Mouse (Mus musculus) heart, postnatal 14 days (tissue): ENCODE measurements around the gene Stard3. TPM values are rescaled to one million over a fixed set of nuclear protein-coding genes. Genes with fewer than 3 reads are reported as not detected.

Experiments used
- DNase-seq, 2 experiments: peaks; one replicate each; pipeline ENCODE4 v3.0.0; 2021 to 2022
- intact Hi-C: fragments of 180-260 bp; cut with DNase I; formaldehyde crosslinking; loops from one replicate; pipeline ENCODE4 v1.15.1; 2025
- total RNA-seq, 2 experiments: library from RNA; stranded (reverse); gene quantifications; 2 replicates each; pipeline ENCODE4 v1.2.3; 2021

Gene Stard3
- total RNA-seq, 2 experiments from 2014 or later: 21.7 to 23.3 TPM

DNA sequence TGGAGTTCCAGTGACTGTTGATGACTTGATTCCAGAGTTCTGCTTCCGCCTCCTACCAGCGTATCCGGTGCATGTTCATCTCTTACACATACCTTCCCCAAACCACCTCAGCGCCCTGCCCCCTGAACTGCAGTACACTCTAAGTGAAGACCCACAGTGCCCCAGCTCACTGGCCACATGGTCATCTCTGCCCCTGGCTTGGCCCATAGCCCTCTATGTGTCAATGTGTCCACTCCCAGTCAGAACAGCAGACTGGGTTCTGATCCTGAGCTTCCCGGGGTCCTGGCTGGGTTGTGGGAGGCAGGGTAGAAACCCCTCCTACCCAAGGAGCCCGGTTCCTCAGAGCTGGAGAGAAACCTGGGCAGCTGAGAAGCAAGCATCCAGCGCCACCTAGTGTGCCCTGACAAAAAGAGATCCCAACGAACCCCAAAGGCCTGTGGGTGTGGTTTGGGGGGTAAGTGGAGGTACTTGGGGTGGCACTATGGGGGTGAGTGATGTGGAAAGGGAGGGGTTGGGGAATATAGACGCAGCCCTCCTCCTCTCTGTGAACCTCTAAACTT, 31.1 kb downstream of the Stard3 start:
- peak; percentile 54 to 70 for DNase-seq
- intact Hi-C loops: loop anchor here (1.0 to 2.0 kb wide), 2 partner anchors 16 to 47 kb away; no protein-coding TSS in a partner anchor

DNA sequence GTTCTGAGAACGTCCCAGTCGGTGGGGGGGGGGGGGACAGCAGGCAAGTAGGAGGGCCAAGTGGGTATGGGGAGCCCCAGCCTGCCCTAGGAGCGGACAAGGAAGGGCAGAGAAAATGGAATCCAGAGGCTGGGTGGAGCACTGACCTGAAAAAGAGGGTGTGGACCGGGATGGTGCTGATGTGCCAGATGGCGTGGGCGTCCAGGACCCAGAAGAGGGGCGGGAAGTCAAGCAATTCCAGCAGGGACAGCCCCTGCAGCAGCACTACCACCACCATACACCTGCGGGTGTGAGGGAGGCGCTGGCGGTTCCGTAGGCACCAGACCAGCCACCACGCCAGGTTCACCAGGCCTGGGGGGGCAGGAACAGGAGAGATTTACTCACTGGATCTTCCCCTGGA, 32.0 kb downstream of the Stard3 start:
- DNase-seq: no peak
- intact Hi-C loops: no loop called here

DNA sequence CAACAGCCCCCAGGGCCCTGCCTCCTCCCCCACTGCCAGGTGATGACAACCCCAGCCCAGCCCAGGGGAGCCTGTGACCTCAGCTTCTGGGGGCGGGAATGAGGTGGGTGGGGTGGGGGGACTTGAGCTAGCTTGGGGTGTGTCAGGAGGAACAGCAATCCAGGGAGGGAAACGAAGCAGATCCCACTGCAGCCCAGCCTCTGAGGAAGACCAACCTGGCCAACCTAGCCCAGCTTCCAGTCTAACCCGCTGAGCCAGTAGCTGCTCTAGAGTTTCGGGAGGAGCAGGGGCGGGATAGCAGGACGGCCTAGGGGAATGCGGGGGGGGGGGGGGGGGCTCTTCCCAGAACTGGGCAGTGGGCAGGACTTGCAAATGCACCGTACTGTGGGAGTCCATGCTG, 33.9 kb downstream of the Stard3 start:
- no peak for DNase-seq
- intact Hi-C loops: no loop called here

GRCm38 (mm10) chr11:98392645-98393044, 34.5 kb downstream of the Stard3 start:
- no peak for DNase-seq
- intact Hi-C loops: no loop called here

GRCm38 (mm10) chr11:98393317-98393716, 35.1 kb downstream of the Stard3 start:
- intact Hi-C loops: no loop called here
- peak; percentile 62 to 72 for DNase-seq

DNA sequence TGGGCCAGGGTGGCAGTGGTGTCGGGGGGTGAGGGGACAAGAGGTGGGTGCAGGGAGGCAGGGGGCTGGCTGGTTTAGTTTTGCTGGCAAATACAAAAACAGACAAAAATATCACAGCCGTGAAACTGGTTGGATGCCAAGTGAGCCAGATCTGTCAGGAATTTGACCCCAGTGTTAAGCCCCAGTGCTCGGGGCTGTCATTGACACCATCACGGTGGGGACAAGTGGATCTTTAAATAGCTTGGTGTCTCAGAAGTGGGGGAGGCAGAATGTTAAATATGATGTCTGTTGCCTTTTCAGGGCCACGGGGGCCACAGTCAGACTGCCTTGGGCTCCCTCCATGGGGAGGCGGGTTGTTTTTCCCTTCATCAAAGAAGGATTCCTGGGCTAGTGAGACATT, 36.1 kb downstream of the Stard3 start:
- intact Hi-C loops: no loop called here
- peak; percentile 36 to 64 for DNase-seq

DNA sequence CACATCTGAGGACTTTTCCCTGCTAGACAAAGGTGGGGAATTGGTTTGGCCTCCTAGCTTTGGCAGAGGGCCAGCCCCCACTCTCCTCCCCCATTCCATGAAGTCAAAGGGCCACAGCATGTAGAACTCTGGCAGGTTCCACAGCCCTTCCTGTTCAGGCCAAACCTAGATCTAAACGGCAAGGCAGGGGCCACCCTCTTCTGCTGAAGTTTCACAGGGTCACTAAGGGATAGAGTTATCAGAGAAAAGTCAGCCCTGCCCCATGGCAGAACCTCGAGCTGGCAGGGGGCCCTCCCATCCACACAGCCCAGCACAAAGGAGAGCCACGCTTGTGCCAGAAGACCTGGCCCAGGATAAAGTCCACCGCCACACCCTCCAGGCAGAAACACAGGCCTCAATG, 36.9 kb downstream of the Stard3 start:
- peak; percentile 66 to 74 for DNase-seq
- intact Hi-C loops: no loop called here

GRCm38 (mm10) chr11:98397946-98398345, 39.8 kb downstream of the Stard3 start:
- DNase-seq: no peak
- intact Hi-C loops: no loop called here

DNA sequence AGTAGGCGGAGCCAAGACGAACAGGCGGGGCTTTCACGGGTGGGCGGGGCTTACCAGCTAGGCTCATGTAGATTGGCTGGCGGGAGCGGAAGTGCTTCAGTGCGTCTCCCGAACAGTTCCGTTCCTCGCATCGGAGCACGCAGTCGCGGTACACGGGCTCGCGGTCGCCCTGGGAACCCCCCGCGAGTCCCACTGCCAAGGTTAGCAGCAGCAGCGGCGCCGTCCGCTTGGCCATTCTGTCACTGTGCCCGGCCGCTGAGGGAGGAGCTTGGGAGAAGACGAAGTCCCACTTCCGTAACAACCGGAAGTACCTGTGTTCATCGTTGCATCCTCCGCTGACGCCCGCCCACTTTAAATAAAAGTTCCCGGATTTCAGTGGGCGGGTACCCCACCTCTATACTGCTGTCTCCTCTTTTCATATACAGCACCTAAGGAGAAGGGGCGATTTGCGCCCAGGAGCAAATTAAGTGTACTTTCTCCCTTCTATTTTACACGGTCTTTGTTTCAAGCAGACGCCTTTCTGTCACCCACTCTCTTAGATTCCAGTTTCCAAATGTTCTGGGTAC, 42.1 kb downstream of the Stard3 start, which contains the start of gene Pgap3:
TSS of gene Pgap3 (minus strand) at position 330 of the 566 bp plus-strand sequence.
- intact Hi-C loops: loop anchor here (5.0 kb wide), 1 partner anchor 37 kb away; the partner anchor contains the start of gene Mien1
- peak; percentile 82 to 84 for DNase-seq

DNA sequence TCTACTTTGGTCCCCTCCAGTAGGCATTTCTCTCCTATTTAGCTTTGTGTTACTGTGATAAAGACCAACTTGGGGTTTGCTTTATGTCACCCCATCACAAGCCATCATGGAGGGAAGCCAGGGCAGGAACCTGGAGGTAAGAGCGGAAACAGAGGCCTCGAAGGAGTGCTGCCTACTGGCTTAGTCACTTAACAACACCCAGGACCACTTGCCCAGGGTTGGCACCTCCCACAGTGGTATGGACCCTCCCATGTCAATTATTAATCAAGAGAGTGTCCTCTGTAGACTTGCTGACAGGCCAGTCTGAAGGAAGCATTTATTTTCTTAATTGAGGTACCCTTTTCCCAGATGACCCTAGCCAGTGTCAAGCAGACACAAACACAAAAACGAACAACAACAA, 42.6 kb downstream of the Stard3 start:
- intact Hi-C loops: loop anchor here (5.0 kb wide), 1 partner anchor 36 kb away; the partner anchor contains the start of gene Mien1
- no peak for DNase-seq

- intact Hi-C loops: no loop called here
- no peak for DNase-seq
Measured at GRCm38 (mm10) chr11:98406621-98407020, 48.5 kb downstream of the Stard3 start.

DNA sequence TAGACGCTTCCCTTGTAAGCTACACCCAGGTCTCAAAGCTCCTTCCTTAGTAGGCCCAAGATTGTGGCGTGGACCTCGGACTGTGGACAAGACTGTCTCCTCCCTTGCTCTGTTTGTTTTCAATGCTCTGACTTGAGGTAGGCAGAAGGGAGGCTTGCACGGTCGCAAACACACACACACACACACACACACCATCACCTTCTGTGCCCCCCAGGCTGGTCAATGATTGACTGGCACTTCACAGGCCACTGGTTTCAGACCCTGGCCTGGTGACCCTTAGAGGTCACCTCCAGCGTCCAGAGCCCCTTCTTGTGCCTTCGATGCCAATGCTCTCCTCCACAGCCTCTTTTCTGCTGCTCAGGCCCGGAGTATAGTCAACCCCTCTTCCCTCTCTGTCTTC, 50.7 kb downstream of the Stard3 start:
- intact Hi-C loops: no loop called here
- DNase-seq: no peak

- peak in 1 of 2 experiments; percentile 42 for DNase-seq
- intact Hi-C loops: no loop called here
Measured at GRCm38 (mm10) chr11:98409341-98409822, 51.2 kb downstream of the Stard3 start.

DNA sequence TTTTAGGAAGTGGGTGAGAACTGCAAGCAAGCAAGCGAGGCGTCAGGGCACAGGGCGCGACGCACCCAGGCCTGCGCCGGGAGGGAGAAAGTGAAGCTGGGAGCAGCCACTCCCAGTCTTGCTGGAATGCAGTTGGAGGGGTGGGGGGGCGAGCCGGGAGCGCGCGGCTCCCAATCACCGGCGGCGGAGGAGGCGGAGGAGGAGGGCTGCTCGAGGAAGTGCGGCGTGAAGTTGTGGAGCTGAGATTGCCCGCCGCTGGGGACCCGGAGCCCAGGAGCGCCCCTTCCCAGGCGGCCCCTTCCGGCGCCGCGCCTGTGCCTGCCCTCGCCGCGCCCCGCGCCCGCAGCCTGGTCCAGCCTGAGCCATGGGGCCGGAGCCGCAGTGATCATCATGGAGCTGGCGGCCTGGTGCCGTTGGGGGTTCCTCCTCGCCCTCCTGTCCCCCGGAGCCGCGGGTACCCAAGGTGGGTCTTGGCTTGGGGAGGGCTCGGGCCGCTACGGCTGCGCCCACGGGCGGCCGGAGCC, 54.2 kb downstream of the Stard3 start, which contains the start of gene Erbb2:
TSS of gene Erbb2 (plus strand) at position 198 of the 524 bp plus-strand sequence.
- intact Hi-C loops: loop anchor here (2.0 kb wide), 1 partner anchor 26 kb away; the partner anchor contains the start of gene Mien1
- peak; percentile 76 to 80 for DNase-seq

DNA sequence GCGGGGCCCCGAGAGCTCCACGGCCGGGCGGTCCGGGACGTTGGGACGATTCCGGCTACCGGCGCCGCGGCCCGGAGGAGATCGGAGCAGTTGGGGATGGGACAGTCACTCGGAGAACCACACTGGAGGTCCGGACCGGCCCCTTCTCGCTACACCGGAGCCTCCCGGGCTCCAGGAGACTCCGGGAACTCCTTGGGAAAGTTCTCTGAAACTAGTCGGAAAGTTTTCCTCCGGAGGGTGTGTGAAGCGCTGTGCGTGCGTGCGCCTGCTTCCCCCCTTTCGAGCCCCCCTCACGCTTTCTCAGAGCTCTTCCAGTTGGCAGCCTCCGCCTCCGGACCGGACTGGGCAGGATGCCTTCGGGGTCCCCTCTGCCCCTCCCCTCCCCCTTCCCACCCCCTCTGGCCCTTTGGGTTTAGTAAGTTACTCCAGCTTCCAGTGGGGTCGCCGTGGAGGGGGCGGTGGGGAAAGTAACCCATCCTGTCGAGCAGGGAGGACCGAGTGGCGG, 54.7 kb downstream of the Stard3 start:
- intact Hi-C loops: loop anchor here (2.0 kb wide), 1 partner anchor 26 kb away; the partner anchor contains the start of gene Mien1
- DNase-seq: peak; percentile 39 to 46

GRCm38 (mm10) chr11:98413731-98414130, 55.6 kb downstream of the Stard3 start:
- no peak for DNase-seq
- intact Hi-C loops: loop anchor here (2.0 kb wide), 1 partner anchor 25 kb away; the partner anchor contains the start of gene Mien1

- DNase-seq: no peak
- intact Hi-C loops: no loop called here
Measured at GRCm38 (mm10) chr11:98414162-98414561, 56.0 kb downstream of the Stard3 start.

- DNase-seq: no peak
- intact Hi-C loops: no loop called here
Measured at GRCm38 (mm10) chr11:98417074-98417473, 58.9 kb downstream of the Stard3 start.

DNA sequence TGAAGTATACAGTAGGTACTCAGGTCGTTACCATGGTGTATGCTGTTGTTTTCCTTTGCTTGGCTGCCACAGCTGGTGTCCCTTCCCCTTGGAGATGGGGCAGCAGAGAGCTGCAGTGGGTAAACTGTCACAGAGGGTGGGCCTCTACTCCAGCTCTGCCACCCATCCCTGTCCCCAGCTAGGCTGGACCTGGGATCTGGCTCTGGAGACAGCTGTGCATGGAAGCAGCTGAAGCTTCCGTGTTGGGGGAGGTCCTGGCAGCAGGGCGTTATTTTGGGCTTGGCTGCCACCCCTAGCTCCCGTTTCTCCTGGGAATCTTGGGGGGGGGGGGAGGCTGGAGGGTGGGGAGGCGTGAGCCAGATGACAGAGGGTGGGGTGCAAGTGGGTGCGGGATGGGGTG, 60.1 kb downstream of the Stard3 start:
- intact Hi-C loops: no loop called here
- no peak for DNase-seq

- DNase-seq: no peak
- intact Hi-C loops: no loop called here
Measured at GRCm38 (mm10) chr11:98418939-98419547, 60.9 kb downstream of the Stard3 start.

DNA sequence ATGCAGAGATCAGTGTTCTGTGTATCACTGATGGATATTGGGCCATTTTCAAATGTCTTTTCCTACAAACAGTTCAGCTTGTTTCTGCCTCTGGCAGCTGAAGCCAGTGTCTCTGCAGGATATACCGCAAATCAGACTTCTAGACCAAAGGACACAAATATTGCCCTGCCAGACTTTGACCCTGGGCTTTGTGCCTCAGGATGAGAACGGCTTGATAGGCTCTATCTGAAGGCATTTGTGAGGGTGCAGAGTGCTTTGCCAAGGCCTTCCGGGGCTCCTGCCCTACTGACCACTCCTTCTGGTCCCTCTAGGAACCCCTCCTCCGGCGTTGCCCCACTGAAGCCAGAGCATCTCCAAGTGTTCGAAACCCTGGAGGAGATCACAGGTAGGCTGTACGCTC, 68.4 kb downstream of the Stard3 start:
- no peak for DNase-seq
- intact Hi-C loops: no loop called here
